8 mouse cellular contexts compared by ENCODE assay signal in genomic region chr3:30792737-30793402, GRCm38 (mm10). TPM values are rescaled to one million over a fixed set of nuclear protein-coding genes. Genes with fewer than 3 reads are reported as not detected.
DNase-seq lines count a peak whose midpoint lies in the region; ATAC-seq and TF ChIP-seq lines count a peak whose summit lies in the region.

Gene Sec62 (plus strand): TSS chr3:30792875.

- H3K4me2 ChIP-seq in lung, postnatal 0 days (replicated peaks; ENCODE audit: low read depth, low read length): peak within 1 kb of the TSS; percentile 71

- under 1% methylated on average over 62 of the region's 62 CpGs for WGBS in hindbrain, embryonic 10.5 days
- WGBS in lung, postnatal 0 days: under 1% methylated on average over 46 of the region's 62 CpGs

- no peaks in the 10 kb centered on the region for H3K36me3 ChIP-seq in hindbrain, embryonic 10.5 days
- H3K36me3 ChIP-seq in lung, postnatal 0 days (ENCODE audit: insufficient read depth, low read length): no peaks in the 10 kb centered on the region

- peaks cover 25% of the 10 kb centered on the region for H3K4me1 ChIP-seq in hindbrain, embryonic 10.5 days (replicated peaks)
- H3K4me1 ChIP-seq in lung, postnatal 0 days (ENCODE audit: insufficient read depth, low read depth, low read length): no peaks in the 10 kb centered on the region

- H3K27me3 ChIP-seq in hindbrain, embryonic 10.5 days (ENCODE audit: insufficient read depth, poor library complexity, severe bottlenecking): no peaks in the 10 kb centered on the region
- H3K27me3 ChIP-seq in lung, postnatal 0 days (replicated peaks; ENCODE audit: insufficient read depth, low read length): no peaks in the 10 kb centered on the region

- TF ChIP-seq EP300 in lung, postnatal 0 days (IDR thresholded peaks at IDR 0.05): peak; percentile 24; the same call in 1 of the 2 replicates

- peak within 1 kb of the TSS; percentile 97 for H3K9ac ChIP-seq in lung, postnatal 0 days (replicated peaks; ENCODE audit: low read depth)

- peak; percentile 22; the same call in 1 of the 2 replicates for TF ChIP-seq CTCF in lung, postnatal 0 days (IDR thresholded peaks at IDR 0.05)

- DNase-seq in MEL-GATA-1-ER (ENCODE audit: extremely low read depth, low read depth): peak; percentile 58
- peak; percentile 95 for DNase-seq in cerebellum, adult 8-10 months
- peak; percentile 93 for DNase-seq in hindbrain, embryonic 10.5 days (ENCODE audit: low spot score)
- peak; percentile 92 for DNase-seq in layer of hippocampus, adult 9-11 months
- peak; percentile 95 for DNase-seq in lung, postnatal 0 days (ENCODE audit: low spot score)
- peak; percentile 90 for DNase-seq in ovary, postnatal 14 days (ENCODE audit: low spot score)
- peak; percentile 96 for DNase-seq in thymus, postnatal 14 days

- peak within 1 kb of the TSS; percentile 95 for H3K4me3 ChIP-seq in hindbrain, embryonic 10.5 days
- peak within 1 kb of the TSS; percentile 97 for H3K4me3 ChIP-seq in lung, postnatal 0 days (ENCODE audit: low read depth, low read length)

- H3K27ac ChIP-seq in hindbrain, embryonic 10.5 days: peak within 1 kb of the TSS; percentile 98
- peak within 1 kb of the TSS; percentile 94 for H3K27ac ChIP-seq in lung, postnatal 0 days (ENCODE audit: low read length)

- ATAC-seq in frontal cortex, adult (ENCODE audit: low TSS enrichment): peak; percentile 95
- ATAC-seq in lung, postnatal 0 days: peak; percentile 97

- no peaks in the 10 kb centered on the region for H3K9me3 ChIP-seq in hindbrain, embryonic 10.5 days
- no peaks in the 10 kb centered on the region for H3K9me3 ChIP-seq in lung, postnatal 0 days (ENCODE audit: low read length)

RNA-seq across cellular contexts. Expression of gene Sec62, which starts in this region (rescaled TPM):
- polyA plus RNA-seq in hindbrain, embryonic 10.5 days (2016; fragmentation: Nextera tagmentation; extraction: Ambion mirVana): 40.4 and 49.0 TPM in 2 replicates
- polyA plus RNA-seq in lung, postnatal 0 days (2015; fragmentation: Nextera tagmentation; extraction: Ambion mirVana): 145 and 152 TPM in 2 replicates

Comparison
In these comparisons a context has a peak if more than half of its experiments do, and no peak if none do; other contexts are left out.
1. Peak in every context shown above with its lines: DNase-seq, ATAC-seq, H3K4me3 ChIP-seq and H3K27ac ChIP-seq.